7 mouse cellular contexts compared by ENCODE assay signal in the genomic region with DNA sequence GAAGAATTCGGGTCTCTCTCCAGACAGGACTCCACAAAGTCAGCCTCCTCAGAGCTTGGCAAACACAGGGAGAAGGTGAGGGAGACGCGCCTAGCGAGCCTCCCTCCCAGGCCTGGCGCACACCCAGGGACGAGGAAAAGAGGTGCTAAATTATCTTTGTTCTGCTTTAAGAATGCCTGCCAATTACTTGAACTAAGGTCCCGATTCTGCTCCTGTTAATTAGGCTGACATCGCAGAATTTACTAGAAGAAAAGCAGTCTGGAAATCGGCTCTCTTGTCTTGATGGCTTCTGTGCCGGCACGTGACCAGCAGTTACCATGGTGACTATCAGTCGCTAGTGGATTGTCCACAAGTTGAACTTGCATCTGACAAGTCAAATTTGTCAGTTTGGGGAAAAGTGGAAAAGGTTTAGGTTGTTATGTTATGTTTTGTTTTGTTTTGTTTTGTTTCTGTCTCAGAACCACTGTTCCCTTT.
DNase-seq lines count a peak whose midpoint lies in the region; TF ChIP-seq lines count a peak whose summit lies in the region.

No protein-coding gene starts in this region.

- H3K27me3 ChIP-seq in small intestine, adult 2 months (ENCODE audit: control insufficient read depth, insufficient read depth, low read length), result no peaks in the 10 kb centered on the region

- peaks cover 6% of the 10 kb centered on the region for H3K4me1 ChIP-seq in small intestine, adult 2 months (ENCODE audit: control insufficient read depth, insufficient read depth, insufficient read length, low read length)

- no peak for TF ChIP-seq CTCF in small intestine, adult 2 months (IDR thresholded peaks at IDR 0.05; ENCODE audit: extremely low read depth, insufficient read length, insufficient replicate concordance, low read depth, low read length)

- H3K36me3 ChIP-seq in small intestine, adult 2 months (ENCODE audit: control insufficient read depth, insufficient read depth, low read length), result no peaks in the 10 kb centered on the region

- TF ChIP-seq POLR2A in small intestine, adult 2 months (IDR thresholded peaks at IDR 0.05; ENCODE audit: low read depth, low read length), result no peak

- H3K4me3 ChIP-seq in small intestine, adult 2 months (ENCODE audit: low read depth, low read length), result peak overlapping the region; percentile 24; the same call in 1 of the 2 replicates

- peak; percentile 32 for DNase-seq in ovary, postnatal 36 days (ENCODE audit: low spot score)
- no peak for DNase-seq in ovary, postnatal 10 days (ENCODE audit: low spot score)
- peak; percentile 24 for DNase-seq in cerebellum, adult 9-10 months
- peak; percentile 41 for DNase-seq in heart, adult 8-10 months (ENCODE audit: low spot score)
- peak; percentile 63 for DNase-seq in kidney, postnatal 10 days
- DNase-seq in spleen, postnatal 4 days (ENCODE audit: low spot score in 2 of 2), result no peak

- H3K27ac ChIP-seq in small intestine, adult 2 months (ENCODE audit: insufficient read depth, low read depth, low read length), result no peak overlapping the region

- WGBS in small intestine, adult 2 months, result 14% methylated on average over 12 of the region's 12 CpGs

Comparison
In these comparisons a context has a peak if more than half of its experiments do, and no peak if none do; other contexts are left out.
1. DNase-seq: peak in ovary, postnatal 36 days (single experiment), cerebellum, adult 9-10 months (single experiment), heart, adult 8-10 months (single experiment) and kidney, postnatal 10 days (single experiment); none in ovary, postnatal 10 days (single experiment) and spleen, postnatal 4 days (0 of 2).